Mouse (Mus musculus) kidney, adult 2 months (tissue): ENCODE results near the gene Lars2.

Experiments
- CTCF ChIP-seq: fragments of 200-500 bp; conservative IDR thresholded peaks from 2 replicates; pipeline ENCODE4 v1.5.1; 2011; ENCODE audit warnings: low read depth, mild to moderate bottlenecking, control low read depth, low read length, moderate library complexity, mixed read lengths; ENCODE audit not compliant: insufficient read depth, insufficient read length
- POLR2A ChIP-seq: fragments of 200-500 bp; IDR thresholded peaks from one replicate; pipeline ENCODE4 v1.6.1; 2011; ENCODE audit warnings: low read depth, low read length, control low read depth

- TF ChIP-seq CTCF (no peak), POLR2A (no peak)
These were observed 113.1 kb downstream of the Lars2 start for GRCm38 (mm10) chr9:123479876-123480252.
